Mouse (Mus musculus) kidney, adult 18-20 months (tissue): ENCODE data around the gene Med12l.
A peak's percentile ranks its signal among the peaks of the same experiment; 100 is the strongest.
"Not testable (repeated sequence)": the region's sequence is repeated elsewhere in the genome, so short reads cannot be mapped to it uniquely, and the experiment has no call there.

ENCODE experiments used
- DNase-seq: peaks from one replicate; pipeline ENCODE4 v3.0.0; 2021

Med12l gene

DNA sequence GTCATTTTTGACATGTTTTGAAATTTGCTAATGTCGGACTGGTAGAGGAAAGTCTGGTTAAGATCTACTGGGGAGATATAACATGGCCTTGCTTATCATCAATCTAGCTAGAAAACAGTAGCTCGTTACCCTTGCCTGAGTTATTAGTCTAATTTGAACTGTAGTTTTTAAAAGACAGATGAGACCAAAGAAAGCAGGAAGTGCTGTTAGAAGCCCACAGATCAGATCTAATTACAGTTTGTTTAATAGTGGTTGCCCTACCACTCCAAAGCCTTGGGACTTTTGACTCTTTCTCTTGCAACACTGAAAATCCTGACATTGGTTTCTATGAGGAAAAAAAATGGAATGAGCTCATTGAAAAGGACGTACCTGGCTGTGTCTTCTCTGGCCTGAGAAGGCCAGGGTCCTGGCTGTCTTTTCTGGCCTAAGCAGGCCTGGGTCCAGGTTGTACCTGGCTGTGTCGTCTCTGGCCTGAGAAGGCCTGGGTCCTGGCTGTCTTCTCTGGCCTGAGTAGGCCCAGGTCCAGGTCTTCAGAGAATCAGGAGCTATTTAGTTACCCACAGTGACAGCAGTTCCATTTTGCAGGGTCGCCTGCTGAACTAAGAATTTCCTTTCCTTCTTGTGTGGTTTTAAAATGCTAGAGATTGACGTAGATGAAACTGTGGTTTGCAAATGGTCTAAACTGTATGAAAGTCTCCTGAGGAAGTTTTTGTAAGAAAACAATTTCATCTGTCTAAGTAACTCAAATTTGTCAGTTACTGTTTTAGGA is 95.8 kb downstream of the Med12l start, which contains the start of gene Gpr171:
Gpr171 (minus strand) TSS at position 604 of the 769 bp plus-strand sequence.
- no peak for DNase-seq

DNA sequence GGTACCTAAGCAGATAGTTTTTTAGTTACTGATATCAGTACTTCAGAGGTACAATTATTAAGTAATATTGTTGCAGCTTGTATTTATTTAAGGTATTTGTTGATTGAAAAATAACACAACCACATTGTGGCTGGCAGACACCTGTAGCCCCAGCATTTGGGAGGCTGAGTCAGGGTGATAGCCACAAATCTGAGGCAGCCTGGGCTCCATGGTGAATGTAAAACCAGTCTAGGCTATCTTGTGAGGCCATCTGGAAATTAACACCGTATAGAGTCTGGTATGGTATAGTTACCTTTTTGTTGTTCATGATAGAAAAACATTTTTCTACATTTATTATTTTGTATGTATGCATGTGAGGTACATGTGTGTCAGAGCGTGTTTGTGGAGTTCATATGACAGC is 96.5 kb downstream of the Med12l start:
- DNase-seq = no peak

DNA sequence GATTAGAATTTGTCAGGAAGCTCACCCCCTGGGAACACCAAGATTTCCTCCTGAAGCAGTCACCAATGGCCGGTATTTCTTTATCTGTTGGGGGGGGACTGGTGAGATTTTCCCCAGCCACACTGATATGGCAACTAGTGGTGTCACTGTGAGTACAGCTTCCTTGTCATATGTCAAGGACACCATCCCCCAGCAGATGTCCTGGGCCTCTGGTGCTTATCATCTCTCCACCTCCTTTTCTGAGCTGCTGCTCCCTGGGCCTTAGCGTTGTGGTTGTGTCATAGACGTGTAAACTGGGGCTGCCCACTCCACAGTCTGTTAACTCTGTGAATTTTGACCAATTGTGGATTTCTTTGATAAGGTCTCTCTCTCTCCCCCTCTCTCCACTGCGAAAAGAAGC is 98.8 kb downstream of the Med12l start:
- no peak for DNase-seq

DNA sequence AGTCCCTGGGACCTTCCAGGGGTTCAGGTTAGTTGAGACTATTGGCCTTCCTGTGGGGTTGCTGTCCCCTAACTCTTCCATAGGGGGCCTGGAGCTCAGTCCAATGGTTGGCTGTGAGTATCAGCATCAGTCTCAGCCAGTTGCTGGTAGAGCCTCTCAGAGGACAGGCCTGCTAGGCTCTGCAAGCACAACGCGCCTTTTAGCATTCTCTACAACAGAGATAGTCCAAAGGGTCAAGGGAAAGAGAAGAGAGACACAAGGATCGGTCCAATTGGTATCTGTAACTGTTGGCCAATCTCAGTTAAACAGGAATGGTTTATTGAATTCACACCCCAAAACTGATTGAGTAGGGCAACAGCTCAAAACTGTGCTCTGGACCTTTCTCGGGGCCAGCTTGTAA is 101.8 kb downstream of the Med12l start:
- DNase-seq = no peak

DNA sequence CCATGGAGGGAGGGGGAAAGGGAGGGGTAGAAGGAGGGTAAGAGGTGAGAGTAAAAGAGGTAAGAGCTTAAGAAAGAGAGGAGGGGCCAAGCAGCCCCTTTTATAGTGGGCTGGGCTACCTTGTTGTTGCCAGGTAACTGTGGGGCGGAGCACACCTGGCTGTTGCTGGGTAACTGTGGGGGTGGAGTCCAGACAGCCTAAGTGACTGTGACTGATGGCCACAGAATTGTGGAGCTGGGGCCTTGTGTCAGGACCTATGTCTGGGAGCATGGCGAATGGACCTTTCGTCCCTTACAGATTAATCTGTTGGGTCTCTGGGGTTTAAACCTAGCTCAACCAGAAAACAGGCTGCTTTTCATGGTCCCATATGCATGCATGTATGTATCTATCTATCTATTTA is 104.2 kb downstream of the Med12l start:
- not testable (repeated sequence) for DNase-seq

DNA sequence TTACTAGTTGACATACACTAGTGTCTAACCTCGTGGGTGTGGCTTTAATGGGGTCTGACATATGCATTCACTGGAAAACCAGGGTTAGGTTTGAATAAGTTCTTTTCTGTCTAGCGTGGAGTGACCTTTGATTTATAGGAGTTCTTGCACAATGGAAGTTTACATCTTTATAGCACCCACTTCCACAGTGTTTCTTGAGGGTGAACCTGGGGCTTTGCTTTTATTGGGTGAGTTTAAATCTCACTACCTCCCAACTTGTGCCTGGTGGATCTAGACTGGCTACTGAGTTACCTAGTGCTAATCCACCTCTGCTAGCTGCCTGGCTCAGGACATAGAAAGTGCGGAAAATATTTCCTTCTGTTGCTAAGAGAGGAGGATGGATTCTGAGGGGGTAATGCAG is 106.3 kb downstream of the Med12l start:
- no peak for DNase-seq

DNA sequence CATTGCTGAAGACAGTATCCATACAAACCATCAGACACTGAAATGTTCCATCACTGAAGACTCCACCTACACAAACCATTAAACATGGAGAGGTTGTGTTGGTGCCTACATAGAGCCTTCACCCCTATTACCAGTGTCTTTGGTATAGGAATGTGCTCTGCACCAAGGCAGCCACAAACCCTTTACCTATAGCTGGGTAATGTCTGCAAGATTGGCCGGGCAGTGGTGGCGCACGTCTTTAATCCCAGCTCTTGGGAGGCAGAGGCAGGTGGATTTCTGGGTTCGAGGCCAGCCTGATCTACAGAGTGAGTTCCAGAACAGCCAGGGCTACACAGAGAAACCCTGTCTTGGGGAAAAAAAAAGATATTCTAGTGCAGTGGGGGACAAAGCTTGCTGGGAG is 107.7 kb downstream of the Med12l start:
- DNase-seq = not testable (repeated sequence)

DNA sequence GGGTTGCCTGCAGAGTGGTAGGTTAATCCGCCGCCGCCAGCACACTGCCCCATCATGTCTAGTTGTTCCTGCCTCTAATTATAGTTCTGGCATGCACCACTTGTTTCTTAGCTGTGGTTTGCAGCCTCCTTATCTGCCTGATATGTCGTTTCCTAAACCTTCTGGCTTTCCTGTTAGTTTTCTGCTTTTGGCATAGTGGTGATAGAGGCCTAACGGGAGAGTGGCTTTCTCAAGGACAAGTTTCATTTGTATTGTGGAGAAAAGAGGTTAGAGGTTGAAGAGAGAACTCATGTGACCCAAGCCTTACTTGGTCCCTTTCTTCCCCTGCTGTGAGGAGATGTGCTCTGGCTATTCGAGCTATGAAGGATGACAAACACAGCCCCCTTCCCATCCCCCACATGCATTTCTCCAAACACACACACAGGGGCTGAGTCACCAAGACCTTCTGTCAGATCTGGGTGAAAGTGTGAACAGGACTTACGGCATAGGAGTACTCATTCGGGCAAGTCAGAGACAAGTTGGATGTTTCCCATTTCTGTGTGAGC is 108.4 kb downstream of the Med12l start:
- no peak for DNase-seq

DNA sequence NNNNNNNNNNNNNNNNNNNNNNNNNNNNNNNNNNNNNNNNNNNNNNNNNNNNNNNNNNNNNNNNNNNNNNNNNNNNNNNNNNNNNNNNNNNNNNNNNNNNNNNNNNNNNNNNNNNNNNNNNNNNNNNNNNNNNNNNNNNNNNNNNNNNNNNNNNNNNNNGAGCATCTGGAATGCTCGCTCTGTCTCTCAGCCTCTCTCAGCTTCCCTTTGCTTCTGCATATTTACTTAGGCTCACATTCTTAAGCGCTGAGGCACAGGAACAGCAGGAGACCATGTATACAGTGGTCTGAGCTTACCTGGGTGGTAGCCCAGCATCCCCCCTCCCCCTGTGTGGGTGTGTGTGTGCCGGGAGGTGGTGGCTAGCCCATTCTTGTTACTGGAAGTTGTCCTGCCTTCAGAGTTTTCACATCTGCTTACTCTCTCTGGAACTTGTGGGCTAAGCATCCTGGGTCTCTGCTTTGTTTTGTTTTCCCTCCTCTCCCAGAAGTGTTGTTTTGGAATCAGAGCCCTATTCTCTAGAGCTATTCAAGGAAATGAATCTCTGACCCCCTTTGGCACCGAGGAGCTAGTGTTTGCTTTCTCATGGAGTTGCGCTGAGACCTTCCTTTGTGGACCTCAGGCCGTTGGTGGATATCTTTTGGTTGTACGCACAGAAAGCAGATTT is 115.6 kb downstream of the Med12l start:
- DNase-seq = no peak

DNA sequence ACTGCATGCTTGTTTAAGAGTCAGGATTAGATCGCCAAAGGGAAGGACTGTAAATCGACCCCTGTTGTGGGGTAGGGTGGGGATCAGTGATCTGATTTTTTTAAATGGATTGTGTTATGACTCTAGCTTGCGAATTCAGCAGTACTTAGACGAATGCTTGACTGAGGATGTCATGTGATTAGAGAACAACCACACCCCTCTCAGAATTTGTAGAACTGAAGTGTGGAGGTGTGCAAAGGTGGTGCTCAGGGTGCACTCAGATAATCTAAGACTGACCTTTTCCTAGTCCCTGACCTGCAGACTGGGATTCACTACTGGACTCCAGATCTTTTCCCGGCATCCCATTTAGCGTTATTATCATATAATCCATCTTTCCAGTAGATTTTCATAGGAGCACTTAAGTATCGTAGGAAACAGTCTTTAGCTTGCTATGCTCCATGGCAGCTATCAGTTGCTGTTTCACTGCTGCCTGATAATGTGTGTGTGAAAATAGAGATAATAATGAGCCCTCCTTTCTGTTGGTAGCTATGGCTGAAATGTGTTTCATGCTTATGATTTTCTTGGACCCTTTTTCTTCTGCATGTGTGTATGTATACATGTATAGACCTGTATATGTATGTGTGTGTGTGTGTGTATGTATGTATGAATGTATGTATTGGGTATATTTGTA is 116.3 kb downstream of the Med12l start:
- DNase-seq = no peak

DNA sequence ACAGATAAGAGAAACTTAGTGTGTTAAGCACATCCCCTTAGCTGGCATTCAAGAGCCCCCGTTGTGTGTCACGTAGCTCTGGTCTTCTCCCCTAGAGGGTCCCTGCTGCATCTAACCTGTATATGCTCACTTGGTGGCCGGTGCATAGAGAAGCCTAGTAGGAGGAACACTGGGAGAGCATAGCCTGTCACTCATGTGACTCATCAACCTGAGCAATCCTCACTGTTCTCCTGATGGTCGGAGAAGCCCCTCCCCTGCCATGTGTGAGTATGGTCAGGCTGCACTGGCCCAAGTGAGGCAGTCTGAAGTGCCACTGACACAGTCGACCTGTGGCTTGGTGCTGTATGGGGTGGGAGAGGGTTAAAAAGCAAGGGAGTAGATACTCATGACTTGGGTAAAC is 119.4 kb downstream of the Med12l start:
- DNase-seq = no peak

DNA sequence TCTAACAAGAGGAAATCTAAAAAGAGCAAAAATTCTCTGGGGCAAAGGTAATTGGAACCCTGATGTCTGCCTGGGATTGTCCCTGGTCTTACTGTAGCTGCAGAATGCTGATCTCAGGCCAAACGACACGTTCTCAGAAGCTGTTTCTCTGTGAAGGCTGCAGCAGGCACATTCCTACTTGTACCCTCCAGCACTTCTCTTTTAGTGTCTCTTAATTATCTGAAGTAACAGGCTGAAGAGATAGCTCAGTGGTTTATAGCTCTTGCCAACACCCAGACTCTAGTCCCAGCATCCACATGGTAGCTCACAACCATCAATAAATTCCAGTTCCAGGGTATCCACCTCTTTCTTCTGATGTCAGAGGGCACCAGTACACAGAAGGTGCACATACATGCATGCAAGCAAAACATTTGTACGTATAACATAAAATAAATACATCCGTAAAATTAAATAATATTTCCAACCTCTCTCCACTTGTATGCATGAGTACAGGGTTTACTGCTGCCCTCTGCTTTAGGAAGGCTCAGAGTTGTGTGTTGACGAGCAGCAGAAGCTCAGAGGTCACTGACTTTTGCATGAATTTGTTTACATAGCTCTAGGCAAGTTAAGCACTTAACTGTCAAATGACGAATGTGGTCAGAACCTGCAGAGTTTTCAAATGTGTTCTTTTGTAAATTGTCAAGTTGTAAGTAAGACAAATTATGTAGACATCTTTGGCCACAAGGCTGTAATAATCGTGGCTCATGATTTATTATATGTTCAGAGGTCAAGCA is 120.3 kb downstream of the Med12l start:
- no peak for DNase-seq

DNA sequence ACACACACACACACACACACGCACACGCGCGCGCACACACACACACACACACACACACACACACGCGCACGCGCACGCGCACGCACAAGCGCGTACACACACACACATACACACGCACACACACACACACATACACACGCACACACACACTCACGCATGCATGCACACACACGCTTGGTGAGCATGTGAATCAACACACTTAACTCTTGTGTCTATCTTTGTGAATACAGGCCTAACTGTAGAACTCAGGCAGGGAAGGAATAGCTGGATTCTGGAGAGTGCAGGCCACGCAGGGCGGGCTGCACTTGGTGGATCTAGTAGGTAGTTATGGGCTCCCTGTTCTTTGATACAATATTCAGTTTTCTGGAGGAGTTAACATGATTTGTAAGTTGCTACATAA is 123.1 kb downstream of the Med12l start:
- no peak for DNase-seq

DNA sequence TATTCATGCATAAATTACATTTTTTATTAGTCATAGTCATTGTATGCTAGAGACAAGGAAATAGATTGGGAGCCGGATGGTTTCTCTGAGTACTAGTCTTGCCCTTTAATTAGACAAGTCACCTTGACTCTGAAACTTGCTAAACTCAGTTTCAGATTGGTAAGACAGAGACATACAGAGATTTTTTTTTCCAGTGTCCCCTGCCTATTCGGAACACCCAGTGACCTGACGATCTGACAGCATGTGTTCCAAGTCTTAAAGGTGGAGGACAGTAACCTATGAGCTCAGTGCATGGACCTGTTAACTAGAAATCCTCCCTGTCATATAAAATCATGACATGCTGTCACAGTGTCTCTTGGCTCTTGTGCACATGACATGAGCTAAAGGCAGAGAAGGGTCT is 123.9 kb downstream of the Med12l start:
- no peak for DNase-seq

DNA sequence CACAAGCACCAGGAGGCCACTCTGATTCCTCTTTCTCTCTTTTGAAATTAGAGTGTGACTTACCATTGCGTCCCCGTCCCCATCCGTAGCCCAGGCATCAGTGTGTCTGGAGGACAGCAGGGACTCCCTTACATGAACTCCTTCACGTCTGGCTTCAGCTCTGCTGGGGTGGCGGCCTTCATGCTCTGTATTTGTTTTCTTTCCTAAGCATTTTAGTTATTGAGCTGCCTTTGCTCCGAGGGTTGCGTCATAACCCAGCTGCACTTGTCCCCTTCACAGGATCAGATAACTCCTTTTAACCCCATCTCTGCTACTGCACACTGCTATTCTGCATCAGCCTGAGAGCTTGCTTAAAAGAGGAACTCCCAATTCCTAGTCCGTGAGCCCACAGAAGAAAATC is 124.8 kb downstream of the Med12l start:
- peak; percentile 12 for DNase-seq

DNA sequence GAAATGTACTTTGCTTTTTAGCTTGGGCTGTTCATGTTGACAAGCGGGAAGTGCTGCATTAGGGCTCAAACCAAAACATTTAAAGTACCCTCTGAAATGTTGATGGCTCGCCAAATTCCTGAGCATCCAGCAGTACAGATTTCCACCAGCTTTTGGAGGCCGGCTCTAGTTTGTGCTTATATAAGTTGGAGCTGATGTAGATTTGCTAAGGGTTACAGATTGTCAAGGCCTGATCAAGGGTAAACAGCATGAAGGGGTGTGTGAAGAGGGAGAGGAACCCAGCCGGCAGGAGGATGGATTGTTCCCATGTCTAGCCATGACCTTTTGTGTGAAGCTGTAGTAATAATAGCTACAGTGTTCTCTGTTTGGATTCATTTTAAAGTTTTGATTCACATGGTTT is 125.5 kb downstream of the Med12l start:
- no peak for DNase-seq

DNA sequence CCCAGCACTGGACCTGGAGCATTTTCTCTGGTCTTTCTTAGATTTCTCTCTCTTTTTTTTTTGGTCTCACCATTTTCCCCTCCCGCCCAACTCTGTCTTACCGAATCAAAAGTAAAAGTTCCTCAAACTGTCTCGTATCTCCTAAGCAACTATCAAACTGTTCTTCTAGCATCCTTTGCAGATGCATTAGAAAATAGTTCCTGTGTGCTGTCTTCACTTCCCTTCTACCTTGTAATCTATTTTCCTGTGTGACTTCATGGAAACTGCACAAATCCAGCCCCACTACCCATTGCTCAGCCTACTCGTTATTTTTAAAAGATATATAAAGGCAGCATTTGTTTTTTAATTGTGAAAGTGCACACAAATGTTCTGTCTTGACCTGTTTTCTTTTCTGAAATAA is 126.3 kb downstream of the Med12l start:
- DNase-seq = no peak

DNA sequence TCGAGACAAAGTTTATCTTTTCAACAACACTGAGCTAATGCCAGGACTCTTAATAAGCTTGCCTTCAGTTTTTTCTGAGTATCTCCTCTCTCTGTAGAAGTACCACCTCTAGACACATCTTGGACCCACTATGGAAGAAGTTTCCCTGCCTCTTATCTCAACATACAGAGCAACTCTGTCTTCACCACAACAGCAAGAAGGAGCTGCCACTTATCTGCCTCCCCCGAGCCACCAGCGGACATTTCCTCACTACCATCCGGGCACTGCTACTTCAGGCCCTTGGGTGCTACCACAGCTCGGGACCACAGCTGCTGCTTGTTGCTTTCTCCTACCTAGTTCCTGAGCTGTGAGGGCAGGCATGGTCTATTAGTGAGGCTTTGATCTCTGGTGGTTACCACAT is 127.6 kb downstream of the Med12l start:
- DNase-seq = no peak

DNA sequence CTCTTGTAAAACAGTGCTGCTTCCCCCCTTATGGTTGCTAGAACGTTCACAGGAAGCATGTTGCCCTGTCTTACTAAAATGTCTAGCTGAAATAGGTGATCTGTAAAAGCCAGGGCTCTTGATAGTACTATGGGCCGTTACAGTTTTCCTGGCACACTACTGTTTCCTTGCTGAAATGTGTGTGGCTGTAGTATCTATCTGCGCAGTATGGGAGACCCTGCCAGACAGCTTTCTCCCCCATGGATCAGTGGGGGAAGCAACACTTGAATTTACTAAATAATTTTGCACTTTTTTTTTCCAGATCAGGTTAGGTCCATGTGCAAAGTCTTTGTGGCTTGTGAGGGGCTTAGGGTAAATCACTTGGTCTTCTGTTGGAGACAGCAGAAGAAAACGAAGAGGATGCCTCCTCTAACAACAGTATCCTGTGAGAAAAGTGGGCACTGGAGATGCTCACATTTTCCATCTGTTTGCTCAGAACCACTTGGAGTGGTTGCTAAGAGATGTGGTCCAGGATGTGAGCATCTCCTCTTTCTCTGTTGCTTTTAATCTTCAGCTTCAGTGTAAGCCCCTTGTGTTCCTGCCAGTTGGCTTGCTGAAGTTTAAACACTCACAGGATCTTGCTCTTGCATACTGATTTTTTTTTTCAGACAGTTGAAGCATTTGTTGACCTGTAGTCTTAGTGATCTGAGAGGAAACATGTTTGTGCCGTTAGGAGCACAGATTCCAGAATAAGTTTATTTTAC is 130.5 kb downstream of the Med12l start:
- no peak for DNase-seq

DNA sequence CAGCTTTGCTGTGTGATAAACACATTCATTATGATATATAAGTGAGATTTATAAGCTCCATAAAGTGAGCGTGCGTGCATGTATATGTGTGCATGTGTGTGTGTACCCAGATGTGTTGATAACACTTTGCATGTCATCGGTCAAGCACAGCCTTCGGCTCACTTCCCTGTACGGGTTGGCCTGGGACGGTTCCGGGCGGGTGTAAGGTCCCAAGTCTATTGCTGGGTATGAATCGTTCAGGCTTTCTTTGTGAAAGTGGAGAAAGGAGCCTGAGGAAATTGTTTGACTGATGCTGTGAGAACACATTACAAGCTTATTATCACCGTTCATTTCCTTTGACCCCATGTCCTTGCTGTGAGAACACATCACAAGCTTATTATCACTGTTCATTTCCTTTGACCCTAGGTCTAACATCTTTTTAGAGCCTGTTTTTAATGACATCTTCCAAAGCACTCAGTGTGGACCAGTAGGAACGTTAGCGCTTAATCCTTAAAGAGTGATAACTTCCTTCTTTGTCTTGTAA is 133.4 kb downstream of the Med12l start:
- DNase-seq = no peak

DNA sequence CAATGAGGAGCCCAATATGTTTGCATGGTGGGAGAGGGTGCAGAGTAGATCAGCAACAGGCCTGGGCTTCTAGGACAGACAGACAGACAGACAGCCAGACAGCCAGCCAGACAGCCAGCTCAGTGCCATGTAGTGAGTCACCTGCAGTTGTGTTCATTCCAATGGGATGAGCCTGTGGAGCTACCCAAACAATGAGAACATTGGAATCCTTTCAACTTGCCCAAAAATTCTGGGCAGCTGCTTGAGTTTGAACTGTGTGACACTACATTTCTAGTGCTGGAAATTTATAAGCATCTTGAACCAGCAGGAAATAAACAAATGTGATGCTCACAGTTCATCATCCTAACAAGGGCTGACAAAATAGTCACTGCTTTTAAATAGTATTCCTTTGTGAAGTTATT is 134.0 kb downstream of the Med12l start:
- DNase-seq = no peak

DNA sequence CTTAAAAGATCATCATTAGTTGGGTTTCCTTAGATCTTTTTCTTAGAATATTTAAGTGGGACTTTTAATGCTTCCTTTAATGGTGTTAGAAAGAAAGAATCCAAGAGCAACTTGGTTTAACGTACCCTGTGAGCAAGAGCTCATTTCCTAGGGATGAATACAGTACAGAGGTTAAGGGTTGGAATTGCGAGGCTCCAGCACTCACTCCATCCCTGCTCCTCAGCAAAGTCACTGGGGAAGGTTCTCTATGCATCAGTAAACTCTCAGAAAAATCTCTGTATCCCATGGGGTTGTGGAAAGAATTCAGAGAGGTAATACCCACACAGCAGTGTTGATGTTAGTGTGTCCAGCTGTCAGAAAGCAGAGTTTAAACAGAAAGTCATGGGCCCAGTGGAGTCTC is 134.5 kb downstream of the Med12l start:
- no peak for DNase-seq
